Mouse (Mus musculus) brain, adult 10 weeks (tissue): ENCODE measurements around the gene Phkg2. TPM values are rescaled to one million over a fixed set of nuclear protein-coding genes. Genes with fewer than 3 reads are reported as not detected.

Source experiments
- polyA plus RNA-seq: library from polyadenylated mRNA; stranded (reverse); fragments of 350-450 nt; fragmentation: Illumina TruSeq; extraction: RNeasy Lipid Tissue Mini Kit (QIAGEN cat#74804); gene quantifications from one replicate; pipeline ENCODE4 v1.2.3, GENCODE M21; 2015; ENCODE audit warnings: low read depth, low replicate concordance

Gene Phkg2
- polyA plus RNA-seq: 93.0 TPM

GRCm38 (mm10) chr7:127572895-127573471 is at the start of gene Phkg2:
Gene Phkg2, plus strand, starts transcription at chr7:127573340.

DNA sequence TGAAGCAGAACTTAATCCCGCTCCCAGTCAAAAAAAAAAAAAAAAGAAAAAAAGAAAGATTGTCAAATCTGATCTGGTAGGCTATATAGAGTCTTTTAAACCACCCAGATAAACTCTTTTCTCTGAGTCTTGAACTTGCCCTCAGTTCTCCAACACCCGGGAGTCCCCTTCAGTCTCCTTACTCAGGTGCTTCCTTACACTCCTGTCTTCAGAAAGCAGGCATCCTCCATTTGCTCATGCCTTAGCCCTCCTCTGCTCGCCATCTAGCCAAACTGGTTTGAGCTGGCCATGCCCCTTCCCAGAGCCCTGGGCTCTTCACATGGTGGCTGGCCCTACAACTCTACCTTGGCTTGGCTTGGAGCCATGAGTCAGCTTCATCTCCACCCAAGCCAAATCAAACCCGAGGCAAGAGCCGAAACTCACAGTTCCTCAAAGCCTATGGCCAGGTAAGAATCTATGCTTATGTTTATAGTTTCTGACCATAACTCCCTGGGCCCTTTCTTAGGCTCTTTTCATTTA is 11.7 kb upstream of the Phkg2 start, which contains the start of gene Tmem265:
Tmem265 (plus strand) TSS at position 51 of the 519 bp plus-strand sequence.

GRCm38 (mm10) chr7:127588011-127588871 is 15.1 kb downstream of the Phkg2 start, which contains the start of the genes Ccdc189 and Rnf40:
Gene Ccdc189, minus strand, starts transcription at chr7:127588595.
Gene Rnf40, plus strand, starts transcription at chr7:127588767.

DNA sequence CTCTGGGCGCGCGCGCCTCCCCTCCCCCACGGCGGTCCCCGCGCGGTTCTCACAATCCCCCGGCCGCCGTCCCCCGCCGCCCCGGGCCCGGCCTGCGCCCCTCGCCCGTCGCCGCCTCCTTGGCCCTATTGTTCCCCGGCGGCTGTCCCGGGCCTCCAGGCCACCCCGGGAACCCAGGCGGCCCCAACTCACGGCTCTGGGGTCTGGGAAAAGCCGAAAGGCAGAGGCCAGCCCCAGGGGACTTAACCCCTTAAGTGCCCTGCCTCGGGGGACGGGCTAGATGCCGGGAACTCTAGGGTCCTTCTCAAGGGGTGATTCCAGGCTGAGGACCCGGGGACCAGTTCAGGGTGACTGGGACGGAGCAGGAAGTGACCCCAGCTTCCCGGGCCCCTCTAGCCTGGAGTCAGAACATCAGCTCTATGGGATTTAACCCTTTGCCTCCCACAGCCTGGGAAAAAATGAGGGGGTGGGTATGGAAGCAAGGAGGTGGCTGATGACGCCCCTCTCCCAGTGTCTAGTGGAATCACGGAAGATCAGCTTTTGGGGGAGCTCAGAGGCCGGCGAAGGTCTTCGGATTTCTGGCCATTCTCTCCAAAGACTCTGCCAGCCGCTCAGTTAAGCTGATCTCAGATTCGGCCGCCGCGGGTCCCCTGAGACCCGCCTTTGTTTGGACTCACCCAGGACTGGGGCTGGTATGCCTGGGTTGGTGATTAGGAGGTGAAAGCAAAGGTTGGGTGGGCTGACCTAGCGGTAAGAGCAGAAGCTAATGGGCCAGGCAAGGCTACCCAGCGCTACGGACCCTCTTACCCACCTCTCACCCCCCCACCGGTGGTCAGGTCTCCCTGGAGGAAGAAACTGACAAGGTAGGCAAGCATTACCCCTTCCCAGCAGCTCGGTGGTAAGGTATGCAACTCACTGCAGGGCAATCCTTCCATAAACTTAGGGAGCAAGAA is 42.0 kb downstream of the Phkg2 start, which contains the start of gene Zfp629:
Zfp629 (minus strand) TSS at position 907 of the 953 bp plus-strand sequence.

Other genes with a start within 250 kb of the Phkg2 start
- gene Zfp768, start 227.8 kb upstream of the Phkg2 start, polyA plus RNA-seq: 11.7 TPM
- 5.3 TPM for gene Zfp747, start 197.3 kb upstream of the Phkg2 start, polyA plus RNA-seq
- gene 9130019O22Rik, start 186.2 kb upstream of the Phkg2 start, polyA plus RNA-seq: 2.3 TPM
- 5.9 TPM for gene E430018J23Rik, start 179.7 kb upstream of the Phkg2 start, polyA plus RNA-seq
- 5.1 TPM for gene Zfp764, start 166.5 kb upstream of the Phkg2 start, polyA plus RNA-seq
- 20.0 TPM for gene Zfp688, start 151.3 kb upstream of the Phkg2 start, polyA plus RNA-seq
- 4.0 TPM for gene Zfp689, start 124.2 kb upstream of the Phkg2 start, polyA plus RNA-seq
- gene Prr14, start 113.7 kb upstream of the Phkg2 start, polyA plus RNA-seq: 26.1 TPM
- gene Fbrs, start 94.1 kb upstream of the Phkg2 start, polyA plus RNA-seq: 44.8 TPM
- gene Srcap, start 61.4 kb upstream of the Phkg2 start, polyA plus RNA-seq: 22.6 TPM
- 11.1 TPM for gene Gm42715, start 53.8 kb upstream of the Phkg2 start, polyA plus RNA-seq
- gene Tmem265, start 11.9 kb upstream of the Phkg2 start, polyA plus RNA-seq: not detected
- gene Ccdc189, start 15.3 kb downstream of the Phkg2 start, polyA plus RNA-seq: 12.4 TPM
- 30.1 TPM for gene Rnf40, start 15.4 kb downstream of the Phkg2 start, polyA plus RNA-seq
- 10.7 TPM for gene Zfp629, start 42.5 kb downstream of the Phkg2 start, polyA plus RNA-seq
- 25.9 TPM for gene Bcl7c, start 135.6 kb downstream of the Phkg2 start, polyA plus RNA-seq
- 2.5 TPM for gene Ctf1, start 139.4 kb downstream of the Phkg2 start, polyA plus RNA-seq
- gene Ctf2, start 158.8 kb downstream of the Phkg2 start, polyA plus RNA-seq: not detected
- gene Fbxl19, start 171.2 kb downstream of the Phkg2 start, polyA plus RNA-seq: 38.6 TPM
- 20.2 TPM for gene Orai3, start 196.5 kb downstream of the Phkg2 start, polyA plus RNA-seq
- 21.5 TPM for gene Setd1a, start 203.3 kb downstream of the Phkg2 start, polyA plus RNA-seq
- gene Gm49388, start 212.3 kb downstream of the Phkg2 start, polyA plus RNA-seq: not detected
- gene Hsd3b7, start 227.3 kb downstream of the Phkg2 start, polyA plus RNA-seq: 13.3 TPM